Mouse (Mus musculus) embryonic facial prominence, embryonic 11.5 days (tissue): ENCODE measurements around the gene Prkn. TPM values are rescaled to one million over a fixed set of nuclear protein-coding genes. Genes with fewer than 3 reads are reported as not detected.

Source experiments
- ATAC-seq: fragments of 200-750 bp; cut with Nextera tagmentation; replicated peaks from 2 replicates; pipeline ENCODE4 v1.8.0; 2017; ENCODE audit warnings: low read depth; ENCODE audit not compliant: insufficient number of reproducible peaks, low FRiP score, low TSS enrichment
- DNase-seq: peaks from one replicate; pipeline ENCODE4 v3.0.0-alpha.2; 2015; ENCODE audit warnings: low spot score
- H3K27ac ChIP-seq: fragments of 300-500 bp; sonication (generic); replicated peaks from 2 replicates; pipeline ENCODE4 v1.5.1; 2014; ENCODE audit warnings: mild to moderate bottlenecking, low read depth, low read length, control low read depth
- H3K27me3 ChIP-seq: fragments of 300-500 bp; sonication (generic); 2 replicates; pipeline ENCODE4 v1.6.1; 2014; ENCODE audit warnings: mild to moderate bottlenecking, low read length, moderate library complexity, mixed read lengths; ENCODE audit not compliant: control insufficient read depth, insufficient read depth
- H3K36me3 ChIP-seq: fragments of 300-500 bp; sonication (generic); replicated peaks from 2 replicates; pipeline ENCODE4 v1.6.1; 2014; ENCODE audit warnings: low read depth, mild to moderate bottlenecking, low read length, moderate library complexity, mixed read lengths; ENCODE audit not compliant: control insufficient read depth, insufficient read depth
- H3K4me1 ChIP-seq: fragments of 300-500 bp; sonication (generic); 2 replicates; pipeline ENCODE4 v1.6.1; 2014; ENCODE audit warnings: low read length, mixed read lengths; ENCODE audit not compliant: control insufficient read depth, insufficient read depth
- H3K4me2 ChIP-seq: fragments of 300-500 bp; sonication (generic); 2 replicates; pipeline ENCODE4 v1.6.1; 2014; ENCODE audit warnings: low read depth, mild to moderate bottlenecking, control low read depth, low read length, moderate library complexity
- H3K4me3 ChIP-seq: fragments of 300-500 bp; sonication (generic); 2 replicates; pipeline ENCODE4 v1.5.1; 2014; ENCODE audit warnings: low read depth, low read length, control low read depth
- H3K9ac ChIP-seq: fragments of 300-500 bp; sonication (generic); replicated peaks from 2 replicates; pipeline ENCODE4 v1.6.1; 2014; ENCODE audit warnings: mild to moderate bottlenecking, control low read depth, low read length
- H3K9me3 ChIP-seq: fragments of 300-500 bp; sonication (generic); replicated peaks from 2 replicates; pipeline ENCODE4 v1.6.1; 2016; ENCODE audit warnings: mild to moderate bottlenecking, low read length, inconsistent platforms, mixed read lengths; ENCODE audit not compliant: control insufficient read depth
- WGBS: fragments of 180-500 bp; shearing (Covaris S2); extraction: QIAGEN DNeasy Blood & Tissue Kit; methylation state at CpG from one replicate; pipeline ENCODE4 v1.1.7; 2014; 5-methylcytosine and 5-hydroxymethylcytosine counted together
- polyA plus RNA-seq: library from polyadenylated mRNA; unstranded; fragments of >200 nt; fragmentation: Nextera tagmentation; extraction: Ambion mirVana; gene quantifications from 2 replicates; pipeline ENCODE4 v1.2.1, GENCODE M21; 2014

Prkn gene
- polyA plus RNA-seq, 1 experiment from 2014 or later = 0.97 TPM

- no peak overlapping the region for H3K4me3 ChIP-seq
- 69% methylated on average over 4 of the region's 4 CpGs for WGBS
These were observed 371.4 kb downstream of the Prkn start for GRCm38 (mm10) chr17:11211591-11211990.

GRCm38 (mm10) chr17:11213689-11214088 is 373.5 kb downstream of the Prkn start:
- H3K4me3 ChIP-seq = no peak overlapping the region
- no peak overlapping the region for H3K4me2 ChIP-seq
- H3K27ac ChIP-seq = no peak overlapping the region
- H3K4me1 ChIP-seq = no peaks in the 10 kb centered on the region
- no peak for DNase-seq
- WGBS = 89% methylated on average over 3 of the region's 3 CpGs
- H3K9ac ChIP-seq = no peak overlapping the region
- ATAC-seq = no peak
- no peaks in the 10 kb centered on the region for H3K36me3 ChIP-seq
- no peaks in the 10 kb centered on the region for H3K9me3 ChIP-seq
- no peaks in the 10 kb centered on the region for H3K27me3 ChIP-seq

More at GRCm38 (mm10) chr17:11211591-11211990, 371.4 kb downstream of the Prkn start:
- H3K27me3 ChIP-seq = no peaks in the 10 kb centered on the region
- no peak for DNase-seq
- ATAC-seq = no peak
- H3K9ac ChIP-seq = no peak overlapping the region
- no peak overlapping the region for H3K4me2 ChIP-seq
- H3K4me1 ChIP-seq = no peaks in the 10 kb centered on the region
- no peaks in the 10 kb centered on the region for H3K9me3 ChIP-seq
- no peaks in the 10 kb centered on the region for H3K36me3 ChIP-seq
- no peak overlapping the region for H3K27ac ChIP-seq

DNA sequence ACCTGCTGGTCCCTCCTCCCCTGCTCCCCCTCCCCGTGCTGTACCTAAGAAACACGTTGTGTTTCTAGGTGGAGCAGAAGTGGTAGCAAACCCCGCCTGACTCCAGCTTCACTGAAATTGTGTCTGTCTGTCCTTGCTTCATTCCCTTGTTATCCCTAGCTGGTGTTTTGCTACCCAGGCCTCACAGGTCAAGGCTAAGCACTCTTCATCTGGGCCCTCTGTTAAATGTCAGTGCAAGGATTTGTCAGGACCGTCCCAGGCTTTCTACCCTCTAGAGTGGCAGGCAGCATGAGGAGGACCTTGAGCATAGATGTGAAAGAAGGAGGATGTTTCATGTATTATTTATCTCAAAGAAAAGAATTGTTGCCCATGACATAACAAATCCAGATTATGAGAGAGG is 388.8 kb downstream of the Prkn start:
- DNase-seq (no peak), ATAC-seq (no peak)
- Histone ChIP-seq H3K4me2 (no peak overlapping the region), H3K36me3 (no peaks in the 10 kb centered on the region), H3K9me3 (no peaks in the 10 kb centered on the region), H3K27me3 (no peaks in the 10 kb centered on the region), H3K27ac (no peak overlapping the region), H3K4me1 (no peaks in the 10 kb centered on the region), H3K9ac (no peak overlapping the region), H3K4me3 (no peak overlapping the region)
- 69% methylated on average over 4 of the region's 4 CpGs for whole genome bisulfite sequencing

DNA sequence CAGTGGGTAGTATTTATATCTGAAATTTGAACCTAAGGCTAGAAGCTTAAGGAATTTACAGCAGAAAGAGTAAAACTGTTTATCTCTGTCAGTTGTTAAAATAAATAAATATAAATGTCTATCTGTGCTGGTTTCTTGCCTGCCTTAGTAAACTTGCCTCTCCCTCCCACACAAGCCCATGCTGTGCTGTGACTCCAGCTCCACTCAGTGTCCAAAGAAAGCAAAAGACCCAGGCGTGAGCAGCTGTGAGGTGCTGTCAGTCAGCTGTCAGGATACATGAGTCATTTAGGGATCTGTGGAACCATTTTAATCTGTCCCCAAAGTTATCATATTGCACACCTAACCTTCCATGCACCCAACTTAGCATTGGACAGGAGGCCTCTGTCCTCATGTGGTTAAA is 389.2 kb downstream of the Prkn start:
- ATAC-seq (no peak), DNase-seq (no peak)
- Histone ChIP-seq H3K9me3 (no peaks in the 10 kb centered on the region), H3K4me2 (no peak overlapping the region), H3K27ac (no peak overlapping the region), H3K9ac (no peak overlapping the region; the same call in 1 of the 2 replicates), H3K4me3 (no peak overlapping the region), H3K27me3 (no peaks in the 10 kb centered on the region), H3K4me1 (no peaks in the 10 kb centered on the region), H3K36me3 (no peaks in the 10 kb centered on the region)
- WGBS = 48% methylated on average over 1 of the region's 1 CpGs

DNA sequence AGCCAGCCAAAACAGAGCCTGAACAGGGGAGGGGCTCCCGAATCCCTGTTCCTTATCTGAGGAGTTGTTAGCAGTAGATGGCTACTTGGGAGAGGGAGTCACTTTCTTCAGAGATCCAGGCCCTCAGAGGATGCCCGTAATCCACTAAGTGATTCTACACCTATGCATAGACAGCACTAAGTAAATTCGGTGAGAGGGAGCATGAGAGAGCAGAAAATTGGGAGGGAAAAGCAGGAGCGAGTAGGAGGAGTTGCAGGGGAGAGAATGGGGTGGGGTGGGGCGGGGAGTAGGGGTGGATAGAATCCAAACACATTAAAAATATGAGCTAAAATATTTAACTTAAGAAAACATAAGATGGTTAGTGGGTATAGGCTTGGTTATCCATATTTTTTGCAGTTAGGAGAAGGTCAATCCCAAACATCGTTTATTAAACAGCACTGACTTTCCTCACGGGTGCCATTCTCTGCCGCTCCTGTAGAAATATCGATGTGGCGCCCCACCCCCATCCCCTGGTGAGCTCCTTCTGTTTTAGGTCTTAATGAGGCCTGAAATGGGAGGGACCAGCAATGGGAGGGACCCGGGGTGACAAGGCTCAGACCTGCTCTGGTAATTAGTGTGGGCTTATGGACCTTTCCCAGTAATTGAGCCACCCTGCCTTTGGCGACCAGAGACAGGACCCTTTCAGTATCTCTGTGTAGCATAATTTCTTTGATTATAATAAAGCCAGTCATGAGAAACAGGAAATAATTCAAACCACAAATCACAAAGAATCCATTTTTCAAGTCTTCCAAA is 390.6 kb downstream of the Prkn start:
- no peak overlapping the region for H3K27ac ChIP-seq
- no peak overlapping the region for H3K4me2 ChIP-seq
- H3K9me3 ChIP-seq = no peaks in the 10 kb centered on the region
- 48% methylated on average over 12 of the region's 12 CpGs for WGBS
- no peaks in the 10 kb centered on the region for H3K27me3 ChIP-seq
- DNase-seq (no peak), ATAC-seq (0 out of 2 replicates have a peak, but pooled peaks have one; percentile 52)
- no peaks in the 10 kb centered on the region for H3K36me3 ChIP-seq
- no peak overlapping the region for H3K4me3 ChIP-seq
- no peaks in the 10 kb centered on the region for H3K4me1 ChIP-seq
- no peak overlapping the region for H3K9ac ChIP-seq

- no peaks in the 10 kb centered on the region for H3K9me3 ChIP-seq
- no peaks in the 10 kb centered on the region for H3K27me3 ChIP-seq
- no peak overlapping the region for H3K4me3 ChIP-seq
- no peak overlapping the region for H3K4me2 ChIP-seq
- ATAC-seq (no peak), DNase-seq (no peak)
- H3K36me3 ChIP-seq = no peaks in the 10 kb centered on the region
- no peak overlapping the region for H3K27ac ChIP-seq
- WGBS = 54% methylated on average over 1 of the region's 1 CpGs
- no peaks in the 10 kb centered on the region for H3K4me1 ChIP-seq
- no peak overlapping the region for H3K9ac ChIP-seq
These were observed 395.1 kb downstream of the Prkn start for GRCm38 (mm10) chr17:11235273-11235672.

DNA sequence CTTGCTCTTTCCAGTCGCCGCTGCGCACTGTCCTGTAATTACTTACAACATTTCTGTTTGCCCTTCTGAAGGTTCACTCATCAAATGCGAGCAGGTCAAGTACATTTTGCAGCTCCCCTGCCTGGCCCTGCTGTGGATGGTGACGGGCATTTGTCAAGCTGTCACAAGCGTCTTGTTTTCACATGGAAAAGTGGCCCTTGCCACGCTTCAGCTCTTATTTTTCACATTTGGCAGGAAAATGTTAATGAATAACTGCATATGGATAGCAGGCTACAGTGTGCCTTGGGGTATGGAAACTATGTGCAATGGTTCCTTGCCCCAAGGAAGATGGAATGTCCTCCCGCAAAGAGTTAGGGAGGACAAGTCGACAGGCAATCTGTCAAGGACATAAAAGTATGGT is 404.9 kb downstream of the Prkn start:
- Histone ChIP-seq H3K4me2 (no peak overlapping the region), H3K27me3 (no peaks in the 10 kb centered on the region), H3K9me3 (no peaks in the 10 kb centered on the region), H3K4me3 (no peak overlapping the region), H3K27ac (no peak overlapping the region), H3K9ac (no peak overlapping the region), H3K4me1 (no peaks in the 10 kb centered on the region), H3K36me3 (no peaks in the 10 kb centered on the region)
- 51% methylated on average over 9 of the region's 9 CpGs for WGBS
- DNase-seq (no peak), ATAC-seq (no peak)

DNA sequence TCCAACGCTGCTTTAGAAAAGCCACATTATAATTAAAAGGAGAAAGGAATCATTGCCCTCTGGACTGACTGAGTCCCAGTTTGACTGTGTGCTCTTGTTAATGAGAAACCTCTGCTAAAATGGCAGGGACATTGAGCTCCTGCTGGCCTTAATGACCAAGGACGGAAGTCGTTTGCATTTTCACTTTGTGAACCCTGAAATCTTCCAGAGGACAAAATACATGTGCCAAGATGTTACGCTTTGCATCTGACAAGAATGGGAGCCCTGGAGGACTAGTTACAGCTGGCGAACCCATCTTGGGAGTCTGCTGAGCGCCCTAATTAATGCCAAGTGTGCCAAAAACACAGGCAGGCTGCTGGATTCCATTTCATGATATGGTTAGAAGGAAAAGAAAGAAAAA is 409.0 kb downstream of the Prkn start:
- no peaks in the 10 kb centered on the region for H3K36me3 ChIP-seq
- DNase-seq (peak; percentile 37), ATAC-seq (no peak)
- no peak overlapping the region for H3K9ac ChIP-seq
- H3K4me1 ChIP-seq = no peaks in the 10 kb centered on the region
- no peaks in the 10 kb centered on the region for H3K27me3 ChIP-seq
- H3K9me3 ChIP-seq = no peaks in the 10 kb centered on the region
- H3K4me2 ChIP-seq = no peak overlapping the region
- 40% methylated on average over 6 of the region's 6 CpGs for WGBS
- no peak overlapping the region for H3K27ac ChIP-seq
- no peak overlapping the region for H3K4me3 ChIP-seq
